Mouse (Mus musculus): ENCODE data around the gene Ino80. TPM values are rescaled to one million over a fixed set of nuclear protein-coding genes. Genes with fewer than 3 reads are reported as not detected.

Gene Ino80
- total RNA-seq, 2 experiments from 2014 or later: 18.0 TPM

DNA sequence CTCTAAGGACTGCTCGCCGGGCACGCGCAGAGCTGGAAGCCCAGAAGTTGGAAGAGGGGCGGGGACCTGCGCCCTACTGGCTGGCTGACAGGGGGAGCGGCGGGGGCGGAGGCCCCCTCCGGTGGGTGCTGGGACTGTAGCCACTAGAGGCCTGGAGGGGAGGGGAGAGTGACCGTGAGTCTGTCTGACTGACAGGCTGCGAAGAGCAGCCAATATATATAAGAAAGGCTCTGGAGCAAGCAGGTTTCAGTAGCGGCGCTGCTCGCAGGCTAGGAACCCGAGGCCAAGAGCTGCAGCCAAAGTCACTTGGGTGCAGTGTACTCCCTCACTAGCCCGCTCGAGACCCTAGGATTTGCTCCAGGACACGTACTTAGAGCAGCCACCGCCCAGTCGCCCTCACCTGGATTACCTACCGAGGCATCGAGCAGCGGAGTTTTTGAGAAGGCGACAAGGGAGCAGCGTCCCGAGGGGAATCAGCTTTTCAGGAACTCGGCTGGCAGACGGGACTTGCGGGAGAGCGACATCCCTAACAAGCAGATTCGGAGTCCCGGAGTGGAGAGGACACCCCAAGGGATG is 151.8 kb downstream of the Ino80 start, which contains the start of gene Dll4:
TSS of gene Dll4 (plus strand) at position 217 of the 576 bp plus-strand sequence.
- peak; percentile 41 to 49 for DNase-seq (ENCODE audit: low spot score in 2 of 2)

DNA sequence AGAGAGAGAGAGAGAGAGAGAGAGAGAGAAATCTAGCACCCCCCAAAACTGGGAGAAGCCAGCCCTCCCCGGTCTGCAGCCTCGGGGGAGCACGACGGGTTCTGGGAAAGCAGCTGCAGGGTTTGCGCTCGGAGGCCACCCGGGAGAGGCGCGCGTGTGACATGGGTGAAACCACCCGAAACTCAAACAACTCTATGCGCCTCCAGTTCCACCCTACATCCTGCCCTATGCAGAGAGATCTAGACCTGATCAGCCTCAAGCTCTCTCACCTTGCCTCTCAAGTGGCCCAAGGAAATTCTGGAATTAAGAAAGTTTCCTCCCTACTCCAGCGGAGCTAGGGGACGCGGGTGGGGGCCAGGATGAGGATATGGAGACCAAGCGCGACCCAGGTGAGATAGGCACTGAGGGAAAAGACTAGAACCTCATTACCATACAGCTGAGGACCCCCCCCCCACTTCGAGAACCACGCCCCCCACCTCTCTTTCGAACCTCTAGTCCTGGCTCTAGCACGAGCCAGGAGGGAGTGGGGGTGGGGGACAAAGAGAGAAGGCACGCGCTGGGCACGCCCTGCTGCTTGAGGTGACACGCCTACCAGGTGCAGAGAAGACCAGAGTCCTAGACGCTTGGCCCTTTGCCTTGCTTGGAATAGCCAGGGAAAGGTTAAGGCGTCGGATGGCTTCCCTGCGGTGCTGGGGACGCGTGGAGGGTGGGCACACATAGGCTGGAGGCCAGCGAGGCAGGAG is 152.7 kb downstream of the Ino80 start:
- no peak for DNase-seq (ENCODE audit: low spot score in 2 of 2)

DNA sequence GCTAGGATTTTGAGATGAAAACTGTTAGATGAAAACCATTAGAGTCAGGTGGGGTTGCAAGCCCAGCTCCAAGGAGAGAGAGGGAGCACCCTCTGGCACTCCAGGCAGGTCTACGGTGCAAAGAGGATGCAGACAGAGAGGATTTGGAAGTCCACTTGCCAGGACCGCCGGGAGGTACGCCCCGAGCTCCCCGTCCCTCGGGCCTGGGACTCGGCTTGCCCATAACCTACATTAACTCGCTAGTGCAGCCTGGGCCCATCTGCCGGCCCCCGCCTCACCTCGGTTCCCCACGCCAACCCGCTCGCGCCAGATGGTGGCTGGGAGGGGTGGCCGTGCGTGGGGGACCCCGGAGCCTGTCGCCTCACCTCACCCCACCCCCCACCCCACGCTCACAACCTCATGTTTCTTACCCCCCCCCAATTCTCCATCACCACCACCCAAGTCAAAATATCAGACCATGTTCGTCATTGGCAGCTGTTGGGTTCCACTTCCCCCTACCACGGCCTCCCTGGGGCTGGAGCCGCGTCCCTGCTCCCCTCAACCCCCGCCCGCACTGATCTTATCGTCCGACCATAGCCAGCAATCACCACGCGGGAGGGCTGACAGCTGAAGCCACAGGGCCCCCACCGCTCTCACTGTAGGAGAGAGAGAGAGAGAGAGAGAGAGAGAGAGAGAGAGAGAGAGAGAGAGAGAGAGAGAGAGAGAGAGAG is 153.5 kb downstream of the Ino80 start:
- no peak for DNase-seq (ENCODE audit: low spot score in 2 of 2)

Other genes with a start within 250 kb of the Ino80 start
- gene Ppp1r14d, start 247.8 kb downstream of the Ino80 start, total RNA-seq (2021): not detected
- under 1 TPM in 1 of 2 experiments, not detected in 1; 0.15 TPM for gene Spint1, start 240.3 kb downstream of the Ino80 start, total RNA-seq (2021)
- under 1 TPM in 1 of 2 experiments, not detected in 1; 0.16 TPM for gene Rhov, start 206.4 kb downstream of the Ino80 start, total RNA-seq (2021)
- 10 to 100 TPM; 12.6 to 13.0 TPM for gene Vps18, start 188.9 kb downstream of the Ino80 start, total RNA-seq (2021)
- gene Dll4, start 151.9 kb downstream of the Ino80 start, total RNA-seq (2021): 10 to 100 TPM; 13.7 to 13.9 TPM
- gene Chac1, start 126.5 kb downstream of the Ino80 start, total RNA-seq (2021): under 1 TPM; 0.65 to 0.88 TPM
- gene Exd1, start 69.9 kb upstream of the Ino80 start, total RNA-seq (2021): under 1 TPM; 0.05 to 0.15 TPM
- gene Chp1, start 70.0 kb upstream of the Ino80 start, total RNA-seq (2021): 10 to 100 TPM; 58.5 to 64.0 TPM
- 10 to 100 TPM; 14.8 to 17.1 TPM for gene Nusap1, start 140.6 kb upstream of the Ino80 start, total RNA-seq (2021)
- 1 to 10 TPM; 5.0 to 5.7 TPM for gene Oip5, start 140.8 kb upstream of the Ino80 start, total RNA-seq (2021)
- gene Ndufaf1, start 185.1 kb upstream of the Ino80 start, total RNA-seq (2021): 10 to 100 TPM; 31.2 to 32.4 TPM
- gene Rtf1, start 197.4 kb upstream of the Ino80 start, total RNA-seq (2021): 10 to 100 TPM; 32.3 to 38.3 TPM